Mouse (Mus musculus) limb, embryonic 12.5 days (tissue): ENCODE results near the gene 5430419D17Rik. TPM values are rescaled to one million over a fixed set of nuclear protein-coding genes. Genes with fewer than 3 reads are reported as not detected.

Experiments used
- polyA plus RNA-seq: library from polyadenylated mRNA; unstranded; fragments of >200 nt; fragmentation: Nextera tagmentation; extraction: Ambion mirVana; gene quantifications from 2 replicates; pipeline ENCODE4 v1.2.1, GENCODE M21; 2016

Gene 5430419D17Rik
- polyA plus RNA-seq, 1 experiment from 2014 or later = not detected

Other genes with a start within 250 kb of the 5430419D17Rik start
- gene Htra1, start 238.3 kb upstream of the 5430419D17Rik start, polyA plus RNA-seq = 20.4 and 20.9 TPM in 2 replicates
- gene Dmbt1, start 142.3 kb upstream of the 5430419D17Rik start, polyA plus RNA-seq = 0.20 TPM in 1 of 2 replicates, not detected in the other
- gene 4933402N03Rik, start 28.1 kb upstream of the 5430419D17Rik start, polyA plus RNA-seq = not detected in 2 replicates
- gene Cuzd1, start 147.9 kb downstream of the 5430419D17Rik start, polyA plus RNA-seq = not detected in 2 replicates
- not detected in 2 replicates for gene Fam24b, start 155.1 kb downstream of the 5430419D17Rik start, polyA plus RNA-seq
- not detected in 2 replicates for gene Fam24a, start 159.5 kb downstream of the 5430419D17Rik start, polyA plus RNA-seq
- 21.1 and 23.8 TPM in 2 replicates for gene 2310057M21Rik, start 188.4 kb downstream of the 5430419D17Rik start, polyA plus RNA-seq
- gene Pstk, start 196.7 kb downstream of the 5430419D17Rik start, polyA plus RNA-seq = 72.5 and 79.4 TPM in 2 replicates
- 18.0 and 19.3 TPM in 2 replicates for gene Ikzf5, start 236.1 kb downstream of the 5430419D17Rik start, polyA plus RNA-seq
- gene Acadsb, start 236.2 kb downstream of the 5430419D17Rik start, polyA plus RNA-seq = 83.0 and 84.0 TPM in 2 replicates